Mouse (Mus musculus) naive thymus-derived CD4-positive, alpha-beta T cell, adult 5 months (primary cell): ENCODE measurements around the gene Azi2. TPM values are rescaled to one million over a fixed set of nuclear protein-coding genes. Genes with fewer than 3 reads are reported as not detected.

Source experiments
- polyA plus RNA-seq: library from polyadenylated mRNA; unstranded; fragments of 100-300 nt; shearing (Covaris generic); gene quantifications from one replicate; pipeline ENCODE4 v1.2.1, GENCODE M21; 2017

The Azi2 gene
- polyA plus RNA-seq, result 168 TPM

GRCm38 (mm10) chr9:118040218-118041021 lies at the start of gene Azi2:
Azi2 (plus strand) TSS chr9:118040499.

Other genes with a start within 250 kb of the Azi2 start
- 63.8 TPM for gene Cmc1, start 109.7 kb downstream of the Azi2 start, polyA plus RNA-seq